Mouse (Mus musculus) hindbrain, embryonic 14.5 days (tissue): ENCODE measurements around the gene Rnf38. TPM values are rescaled to one million over a fixed set of nuclear protein-coding genes. Genes with fewer than 3 reads are reported as not detected.

Experiments used
- ATAC-seq: fragments of 200-750 bp; cut with Nextera tagmentation; 2 replicates; pipeline ENCODE4 v1.8.0; 2017; ENCODE audit warnings: moderate number of reproducible peaks, mild to moderate bottlenecking, moderate TSS enrichment, moderate library complexity; ENCODE audit not compliant: low FRiP score
- DNase-seq: peaks from one replicate; pipeline ENCODE4 v3.0.0-alpha.2; 2015; ENCODE audit warnings: low spot score
- H3K27ac ChIP-seq: fragments of 300-500 bp; sonication (generic); 2 replicates; pipeline ENCODE4 v1.5.1; 2014; ENCODE audit warnings: mild to moderate bottlenecking, moderate library complexity
- H3K27me3 ChIP-seq: fragments of 300-500 bp; sonication (generic); 2 replicates; pipeline ENCODE4 v1.6.1; 2014; ENCODE audit warnings: mild to moderate bottlenecking, low read length, mixed read lengths; ENCODE audit not compliant: control insufficient read depth, insufficient read depth
- H3K36me3 ChIP-seq: fragments of 300-500 bp; sonication (generic); replicated peaks from 2 replicates; pipeline ENCODE4 v1.6.1; 2014; ENCODE audit not compliant: control insufficient read depth, insufficient read depth
- H3K4me1 ChIP-seq: fragments of 300-500 bp; sonication (generic); replicated peaks from 2 replicates; pipeline ENCODE4 v1.6.1; 2014; ENCODE audit warnings: antibody characterized with exemption, low read length, mixed read lengths; ENCODE audit not compliant: control insufficient read depth, insufficient read depth
- H3K4me2 ChIP-seq: fragments of 300-500 bp; sonication (generic); replicated peaks from 2 replicates; pipeline ENCODE4 v1.6.1; 2014; ENCODE audit warnings: mild to moderate bottlenecking, moderate library complexity
- H3K4me3 ChIP-seq: fragments of 300-500 bp; sonication (generic); replicated peaks from 2 replicates; pipeline ENCODE4 v1.5.1; 2014; ENCODE audit warnings: mild to moderate bottlenecking, low read length
- H3K9ac ChIP-seq: fragments of 300-500 bp; sonication (generic); 2 replicates; pipeline ENCODE4 v1.6.1; 2014
- H3K9me3 ChIP-seq: fragments of 300-500 bp; sonication (generic); 2 replicates; pipeline ENCODE4 v1.6.1; 2016; ENCODE audit warnings: low read length; ENCODE audit not compliant: control insufficient read depth
- WGBS: fragments of 180-500 bp; shearing (Covaris S2); extraction: QIAGEN DNeasy Blood & Tissue Kit; methylation state at CpG from one replicate; pipeline ENCODE4 v1.1.7; 2014; 5-methylcytosine and 5-hydroxymethylcytosine counted together
- polyA plus RNA-seq: library from polyadenylated mRNA; unstranded; fragments of >200 nt; fragmentation: Nextera tagmentation; extraction: Ambion mirVana; gene quantifications from 2 replicates; pipeline ENCODE4 v1.2.1, GENCODE M21; 2014

Rnf38 gene
- polyA plus RNA-seq, 1 experiment from 2014 or later = 46.6 TPM

DNA sequence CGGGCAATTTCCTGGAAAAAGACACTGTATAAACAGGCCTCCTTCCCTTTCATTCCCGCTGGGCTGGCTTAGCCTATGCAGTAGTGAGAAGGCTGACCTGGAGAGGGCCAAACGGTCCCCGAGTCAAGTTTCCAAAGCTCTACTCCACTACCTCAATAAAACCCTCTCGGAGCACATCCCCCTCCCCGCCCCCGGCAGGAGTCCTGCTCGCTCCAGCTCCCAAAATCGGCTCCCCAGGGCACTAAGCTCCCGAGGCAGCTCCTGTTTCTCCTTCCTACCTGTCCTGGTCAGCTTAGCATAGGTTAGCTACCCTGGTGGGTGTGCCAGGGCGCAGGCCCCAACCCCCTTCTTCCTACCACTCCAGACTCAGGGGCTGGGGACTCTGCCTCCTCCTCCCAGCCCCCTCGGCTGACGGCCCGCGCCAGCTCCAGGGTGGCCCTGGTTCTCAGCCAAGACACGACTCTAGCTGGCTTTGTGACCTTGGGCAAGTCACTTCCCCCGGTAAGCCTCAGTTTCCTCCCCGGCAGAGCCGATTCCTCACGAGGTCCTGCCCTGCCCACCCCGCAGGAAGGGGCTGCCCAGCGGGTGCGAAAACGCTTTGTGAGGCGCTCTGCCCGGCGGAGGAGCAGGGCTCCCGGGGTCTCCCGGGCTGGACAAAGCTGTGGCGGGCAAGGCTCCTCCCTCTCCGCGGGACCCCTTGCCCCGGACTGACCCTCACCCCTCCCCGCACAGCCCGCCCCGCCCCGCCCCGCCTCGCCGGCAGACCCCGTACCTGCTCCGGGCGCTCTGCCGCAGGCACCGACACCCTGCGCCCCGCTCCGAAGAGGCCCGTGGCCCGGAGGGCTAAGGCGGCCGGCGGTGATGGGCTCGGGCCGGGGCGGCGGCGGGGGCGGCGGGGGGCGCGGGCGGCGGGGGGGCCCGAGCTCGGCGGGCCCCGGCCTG, 547 bp downstream of the Rnf38 start:
- Histone ChIP-seq H3K27me3 (no peaks in the 10 kb centered on the region), H3K4me2 (peak overlapping the region; percentile 87), H3K4me3 (peak overlapping the region; percentile 82), H3K27ac (peak overlapping the region; percentile 86), H3K9ac (peak overlapping the region; percentile 89), H3K9me3 (no peaks in the 10 kb centered on the region), H3K4me1 (peaks cover 17% of the 10 kb centered on the region), H3K36me3 (no peaks in the 10 kb centered on the region)
- ATAC-seq (peak; percentile 47), DNase-seq (peak; percentile 43)
- under 1% methylated on average over 48 of the region's 68 CpGs for WGBS

DNA sequence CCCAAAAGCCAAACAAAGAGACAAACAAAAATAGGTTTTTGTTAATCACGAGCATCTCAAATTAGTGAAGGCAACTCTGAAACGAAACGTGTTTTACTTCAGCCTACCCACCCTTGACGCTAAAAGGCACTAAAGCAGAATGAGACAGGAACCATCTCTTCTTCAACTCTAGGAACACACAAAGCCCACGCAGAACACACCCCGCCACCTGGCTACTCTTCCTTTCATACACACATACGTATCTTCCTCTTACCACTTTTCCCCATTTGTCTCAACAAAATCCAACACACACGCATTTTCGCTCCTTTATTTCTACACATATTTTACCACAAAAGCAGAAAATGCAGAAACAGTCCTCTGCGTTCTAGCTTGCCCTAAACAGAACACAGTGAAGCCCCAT, 8.5 kb downstream of the Rnf38 start:
- ATAC-seq (no peak), DNase-seq (no peak)
- H3K4me1 ChIP-seq = peaks cover 16% of the 10 kb centered on the region; the same call in 1 of the 2 replicates
- H3K4me3 ChIP-seq = no peak overlapping the region
- H3K36me3 ChIP-seq = no peaks in the 10 kb centered on the region
- 89% methylated on average over 10 of the region's 10 CpGs for WGBS
- H3K9ac ChIP-seq = no peak overlapping the region
- H3K27me3 ChIP-seq = no peaks in the 10 kb centered on the region
- H3K9me3 ChIP-seq = no peaks in the 10 kb centered on the region
- H3K4me2 ChIP-seq = no peak overlapping the region
- H3K27ac ChIP-seq = no peak overlapping the region

DNA sequence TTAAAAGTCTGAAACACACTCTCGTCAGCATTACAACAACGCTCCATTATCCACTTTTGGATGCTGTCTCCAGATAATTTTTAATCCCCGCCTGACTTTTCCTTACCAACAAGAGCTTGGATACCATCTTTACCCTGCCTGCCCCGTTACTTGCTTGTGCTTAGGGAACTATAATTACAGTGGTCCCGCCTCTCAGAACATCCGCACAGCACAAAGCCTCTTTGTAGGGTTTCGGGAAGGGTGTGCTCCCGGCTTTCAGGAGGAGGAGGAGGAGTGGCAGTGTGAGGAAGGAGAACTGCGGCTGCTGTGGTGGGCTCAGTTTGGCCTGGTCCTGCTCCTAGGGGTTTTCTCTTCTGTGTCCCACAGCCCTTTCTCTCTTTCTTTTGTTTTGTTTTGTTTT, 9.4 kb downstream of the Rnf38 start:
- ATAC-seq (no peak; the same call in 1 of the 2 replicates), DNase-seq (no peak)
- Histone ChIP-seq H3K9ac (no peak overlapping the region), H3K27ac (no peak overlapping the region), H3K36me3 (no peaks in the 10 kb centered on the region), H3K4me1 (peaks cover 16% of the 10 kb centered on the region; the same call in 1 of the 2 replicates), H3K9me3 (no peaks in the 10 kb centered on the region), H3K4me2 (no peak overlapping the region), H3K27me3 (no peaks in the 10 kb centered on the region), H3K4me3 (no peak overlapping the region)
- WGBS = 20% methylated on average over 9 of the region's 9 CpGs

DNA sequence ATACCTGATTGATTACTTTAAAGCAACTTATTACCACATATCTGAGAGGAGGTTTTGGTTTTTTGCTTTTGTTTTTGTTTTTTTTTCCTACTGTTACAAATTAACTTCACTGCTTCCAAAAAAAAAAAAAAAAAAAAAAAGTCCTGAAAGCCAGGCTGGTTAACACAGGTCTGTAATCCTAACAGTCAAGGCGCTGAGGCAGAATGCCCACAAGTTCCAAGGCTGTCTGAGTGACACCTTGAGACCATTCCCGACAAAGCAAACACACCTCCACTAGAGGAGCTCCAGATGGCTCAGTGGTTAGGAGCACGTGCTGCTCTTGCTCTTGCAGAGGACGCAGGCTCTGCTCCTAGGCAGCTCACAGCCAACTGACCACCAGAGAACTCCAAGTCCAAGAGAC, 10.1 kb downstream of the Rnf38 start:
- Histone ChIP-seq H3K27ac (no peak overlapping the region), H3K4me3 (no peak overlapping the region), H3K4me1 (peaks cover 16% of the 10 kb centered on the region; the same call in 1 of the 2 replicates), H3K9ac (no peak overlapping the region), H3K4me2 (no peak overlapping the region), H3K36me3 (no peaks in the 10 kb centered on the region), H3K27me3 (no peaks in the 10 kb centered on the region), H3K9me3 (no peaks in the 10 kb centered on the region)
- ATAC-seq (no peak), DNase-seq (no peak)
- 72% methylated on average over 4 of the region's 4 CpGs for WGBS

GRCm38 (mm10) chr4:44216797-44217442, 16.7 kb downstream of the Rnf38 start:
- no peaks in the 10 kb centered on the region for H3K36me3 ChIP-seq
- ATAC-seq (no peak), DNase-seq (no peak)
- H3K4me1 ChIP-seq = no peaks in the 10 kb centered on the region
- H3K4me3 ChIP-seq = no peak overlapping the region
- no peaks in the 10 kb centered on the region for H3K9me3 ChIP-seq
- no peaks in the 10 kb centered on the region for H3K27me3 ChIP-seq
- no peak overlapping the region for H3K9ac ChIP-seq
- 69% methylated on average over 10 of the region's 10 CpGs for WGBS
- H3K27ac ChIP-seq = no peak overlapping the region
- no peak overlapping the region for H3K4me2 ChIP-seq

DNA sequence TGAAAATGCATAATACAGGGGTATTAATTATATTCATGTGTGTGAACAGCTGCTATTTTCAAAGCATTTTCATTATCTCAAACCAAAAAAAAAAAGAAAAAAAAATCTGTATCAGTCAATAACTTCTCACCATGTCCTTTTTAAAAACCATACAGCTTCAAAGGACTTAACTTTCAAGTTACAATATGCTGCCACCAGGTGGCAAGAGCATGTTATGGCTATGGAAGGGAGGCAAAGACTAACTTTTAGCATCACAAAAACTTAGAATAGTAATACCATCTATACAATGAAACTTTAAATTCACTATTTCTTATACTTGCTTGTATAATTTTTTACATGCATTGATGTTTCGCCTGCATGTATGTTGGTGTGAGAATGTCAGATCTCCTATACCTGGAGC, 33.6 kb downstream of the Rnf38 start:
- H3K9me3 ChIP-seq = no peaks in the 10 kb centered on the region
- H3K4me2 ChIP-seq = no peak overlapping the region
- H3K36me3 ChIP-seq = no peaks in the 10 kb centered on the region
- WGBS = 75% methylated on average over 1 of the region's 1 CpGs
- no peaks in the 10 kb centered on the region for H3K27me3 ChIP-seq
- ATAC-seq = no peak
- H3K27ac ChIP-seq = no peak overlapping the region
- DNase-seq = peak; percentile 66
- H3K4me1 ChIP-seq = no peaks in the 10 kb centered on the region
- no peak overlapping the region for H3K9ac ChIP-seq
- no peak overlapping the region for H3K4me3 ChIP-seq

GRCm38 (mm10) chr4:44187431-44187830, 46.2 kb downstream of the Rnf38 start:
- Histone ChIP-seq H3K9ac (no peak overlapping the region), H3K4me2 (no peak overlapping the region)
- WGBS = 76% methylated on average over 10 of the region's 10 CpGs

GRCm38 (mm10) chr4:44183862-44184261, 49.7 kb downstream of the Rnf38 start:
- Histone ChIP-seq H3K4me3 (no peak overlapping the region), H3K36me3 (no peaks in the 10 kb centered on the region), H3K9me3 (no peaks in the 10 kb centered on the region), H3K27ac (no peak overlapping the region), H3K4me2 (no peak overlapping the region), H3K9ac (no peak overlapping the region), H3K4me1 (no peaks in the 10 kb centered on the region), H3K27me3 (no peaks in the 10 kb centered on the region)
- ATAC-seq (no peak), DNase-seq (no peak)
- whole genome bisulfite sequencing = 62% methylated on average over 1 of the region's 1 CpGs

More at GRCm38 (mm10) chr4:44187431-44187830, 46.2 kb downstream of the Rnf38 start:
- Histone ChIP-seq H3K27ac (no peak overlapping the region), H3K4me3 (no peak overlapping the region), H3K36me3 (no peaks in the 10 kb centered on the region), H3K4me1 (no peaks in the 10 kb centered on the region), H3K9me3 (no peaks in the 10 kb centered on the region), H3K27me3 (no peaks in the 10 kb centered on the region)
- DNase-seq = no peak
- ATAC-seq = no peak

GRCm38 (mm10) chr4:44179748-44180147, 53.8 kb downstream of the Rnf38 start:
- H3K9me3 ChIP-seq = no peaks in the 10 kb centered on the region
- 72% methylated on average over 5 of the region's 5 CpGs for WGBS
- no peaks in the 10 kb centered on the region for H3K27me3 ChIP-seq
- no peak overlapping the region for H3K9ac ChIP-seq
- H3K27ac ChIP-seq = no peak overlapping the region
- no peak for DNase-seq
- no peak for ATAC-seq
- no peaks in the 10 kb centered on the region for H3K36me3 ChIP-seq
- H3K4me3 ChIP-seq = no peak overlapping the region
- no peaks in the 10 kb centered on the region for H3K4me1 ChIP-seq
- H3K4me2 ChIP-seq = no peak overlapping the region
